Mouse (Mus musculus): ENCODE measurements around the gene Susd3. TPM values are rescaled to one million over a fixed set of nuclear protein-coding genes. Genes with fewer than 3 reads are reported as not detected.

Susd3 gene
- polyA plus RNA-seq, 1 experiment, result 3.2 TPM

GRCm38 (mm10) chr13:49216220-49216552 is 32.3 kb downstream of the Susd3 start:
- TF ChIP-seq POLR2A (IDR thresholded peaks at IDR 0.05; ENCODE audit: extremely low read depth, insufficient read depth, low read length) (no peak), CTCF (IDR thresholded peaks at IDR 0.05; ENCODE audit: extremely low read depth, insufficient read depth, low read length) (no peak)
- Histone ChIP-seq H3K27ac (ENCODE audit: insufficient read depth, low read length) (peak overlapping the region; percentile 66; the same call in 1 of the 2 replicates), H3K4me1 (ENCODE audit: control insufficient read depth, insufficient read depth, low read length) (0 out of 2 replicates have a peak, but pooled peaks cover 2% of the 10 kb centered on the region), H3K4me3 (ENCODE audit: insufficient read depth, low read length) (peak overlapping the region; percentile 50)

GRCm38 (mm10) chr13:49215504-49216219 is 32.8 kb downstream of the Susd3 start, which contains the start of gene Card19:
TSS of gene Card19 (minus strand) at chr13:49216037.
- TF ChIP-seq POLR2A (IDR thresholded peaks at IDR 0.05; ENCODE audit: extremely low read depth, insufficient read depth, low read length) (peak; percentile 36; the same call in 1 of the 2 replicates), CTCF (IDR thresholded peaks at IDR 0.05; ENCODE audit: extremely low read depth, insufficient read depth, low read length) (no peak)
- peak within 1 kb of the TSS; percentile 50 for H3K4me3 ChIP-seq (ENCODE audit: insufficient read depth, low read length)
- 0 out of 2 replicates have a peak, but pooled peaks cover 2% of the 10 kb centered on the region for H3K4me1 ChIP-seq (ENCODE audit: control insufficient read depth, insufficient read depth, low read length)
- H3K27ac ChIP-seq (ENCODE audit: insufficient read depth, low read length), result peak within 1 kb of the TSS; percentile 66

- Histone ChIP-seq H3K4me3 (ENCODE audit: insufficient read depth, low read length) (peak overlapping the region; percentile 50), H3K4me1 (ENCODE audit: control insufficient read depth, insufficient read depth, low read length) (0 out of 2 replicates have a peak, but pooled peaks cover 2% of the 10 kb centered on the region), H3K27ac (ENCODE audit: insufficient read depth, low read length) (no peak overlapping the region)
- TF ChIP-seq POLR2A (IDR thresholded peaks at IDR 0.05; ENCODE audit: extremely low read depth, insufficient read depth, low read length), result no peak
- no peak for TF ChIP-seq CTCF (IDR thresholded peaks at IDR 0.05; ENCODE audit: extremely low read depth, insufficient read depth, low read length)
Measured at GRCm38 (mm10) chr13:49215128-49215503, 33.4 kb downstream of the Susd3 start.

- Histone ChIP-seq H3K4me3 (ENCODE audit: insufficient read depth, low read length) (no peak overlapping the region), H3K27ac (ENCODE audit: insufficient read depth, low read length) (no peak overlapping the region), H3K4me1 (ENCODE audit: control insufficient read depth, insufficient read depth, low read length) (0 out of 2 replicates have a peak, but pooled peaks cover 2% of the 10 kb centered on the region)
- TF ChIP-seq CTCF (IDR thresholded peaks at IDR 0.05; ENCODE audit: extremely low read depth, insufficient read depth, low read length) (no peak), POLR2A (IDR thresholded peaks at IDR 0.05; ENCODE audit: extremely low read depth, insufficient read depth, low read length) (no peak)
Measured at GRCm38 (mm10) chr13:49214454-49214853, 34.1 kb downstream of the Susd3 start.

- Histone ChIP-seq H3K27ac (ENCODE audit: insufficient read depth, low read length) (peak overlapping the region; percentile 9; the same call in 1 of the 2 replicates), H3K4me1 (ENCODE audit: control insufficient read depth, insufficient read depth, low read length) (0 out of 2 replicates have a peak, but pooled peaks cover 2% of the 10 kb centered on the region), H3K4me3 (ENCODE audit: insufficient read depth, low read length) (no peak overlapping the region)
- TF ChIP-seq POLR2A (IDR thresholded peaks at IDR 0.05; ENCODE audit: extremely low read depth, insufficient read depth, low read length), result no peak
- TF ChIP-seq CTCF (IDR thresholded peaks at IDR 0.05; ENCODE audit: extremely low read depth, insufficient read depth, low read length), result no peak
Measured at GRCm38 (mm10) chr13:49213531-49213932, 35.0 kb downstream of the Susd3 start.

- H3K27ac ChIP-seq (ENCODE audit: insufficient read depth, low read length), result no peak overlapping the region; the same call in 1 of the 2 replicates
- H3K4me1 ChIP-seq (ENCODE audit: control insufficient read depth, insufficient read depth, low read length), result 0 out of 2 replicates have a peak, but pooled peaks cover 2% of the 10 kb centered on the region
- H3K4me3 ChIP-seq (ENCODE audit: insufficient read depth, low read length), result no peak overlapping the region
- TF ChIP-seq POLR2A (IDR thresholded peaks at IDR 0.05; ENCODE audit: extremely low read depth, insufficient read depth, low read length), result no peak
- TF ChIP-seq CTCF (IDR thresholded peaks at IDR 0.05; ENCODE audit: extremely low read depth, insufficient read depth, low read length), result no peak
Measured at GRCm38 (mm10) chr13:49212711-49213500, 35.6 kb downstream of the Susd3 start.

GRCm38 (mm10) chr13:49209306-49209705 is 39.2 kb downstream of the Susd3 start:
- no peak for TF ChIP-seq CTCF (IDR thresholded peaks at IDR 0.05; ENCODE audit: extremely low read depth, insufficient read depth, low read length)
- no peak for TF ChIP-seq POLR2A (IDR thresholded peaks at IDR 0.05; ENCODE audit: extremely low read depth, insufficient read depth, low read length)
- no peak overlapping the region for H3K4me3 ChIP-seq (ENCODE audit: insufficient read depth, low read length)
- no peaks in the 10 kb centered on the region for H3K4me1 ChIP-seq (ENCODE audit: control insufficient read depth, insufficient read depth, low read length)
- H3K27ac ChIP-seq (ENCODE audit: insufficient read depth, low read length), result no peak overlapping the region

- no peak overlapping the region for H3K27ac ChIP-seq (ENCODE audit: insufficient read depth, low read length)
- no peak for TF ChIP-seq POLR2A (IDR thresholded peaks at IDR 0.05; ENCODE audit: extremely low read depth, insufficient read depth, low read length)
- no peak for TF ChIP-seq CTCF (IDR thresholded peaks at IDR 0.05; ENCODE audit: extremely low read depth, insufficient read depth, low read length)
- no peak overlapping the region for H3K4me3 ChIP-seq (ENCODE audit: insufficient read depth, low read length)
- no peaks in the 10 kb centered on the region for H3K4me1 ChIP-seq (ENCODE audit: control insufficient read depth, insufficient read depth, low read length)
Measured at GRCm38 (mm10) chr13:49206341-49206740, 42.2 kb downstream of the Susd3 start.

- Histone ChIP-seq H3K4me1 (ENCODE audit: control insufficient read depth, insufficient read depth, low read length) (no peaks in the 10 kb centered on the region), H3K4me3 (ENCODE audit: insufficient read depth, low read length) (no peak overlapping the region), H3K27ac (ENCODE audit: insufficient read depth, low read length) (no peak overlapping the region)
- peak; percentile 87 for TF ChIP-seq CTCF (IDR thresholded peaks at IDR 0.05; ENCODE audit: extremely low read depth, insufficient read depth, low read length)
- no peak for TF ChIP-seq POLR2A (IDR thresholded peaks at IDR 0.05; ENCODE audit: extremely low read depth, insufficient read depth, low read length)
Measured at GRCm38 (mm10) chr13:49205381-49205998, 43.0 kb downstream of the Susd3 start.

All from cortical plate, adult 2 months (tissue).